Mouse (Mus musculus) left cerebral cortex, adult 2 months (tissue): ENCODE data around the gene Fam151a. TPM values are rescaled to one million over a fixed set of nuclear protein-coding genes. Genes with fewer than 3 reads are reported as not detected.
"Not testable (repeated sequence)": the region's sequence is repeated elsewhere in the genome, so short reads cannot be mapped to it uniquely, and the experiment has no call there.

Experiments
- DNase-seq, 2 experiments: peaks; one replicate each; pipeline ENCODE4 v3.0.0; 2021 to 2022; ENCODE audit warnings: low spot score in 2 of 2, mixed read lengths in 1 of 2; ENCODE audit errors: extremely low spot score in 1 of 2
- H3K27ac ChIP-seq: fragments of 200-600 bp; 2 replicates; pipeline ENCODE4 v1.8.1; 2022
- H3K4me3 ChIP-seq: fragments of 200-600 bp; 2 replicates; pipeline ENCODE4 v1.8.1; 2022
- CTCF ChIP-seq: fragments of 200-600 bp; IDR thresholded peaks from 2 replicates; pipeline ENCODE4 v1.8.1; 2022; ENCODE audit warnings: antibody characterized with exemption, mild to moderate bottlenecking, moderate library complexity
- intact Hi-C: fragments of 180-260 bp; cut with DNase I; formaldehyde crosslinking; loops from one replicate; pipeline ENCODE4 v1.15.1; 2025
- total RNA-seq, 2 experiments: library from RNA; stranded (reverse); gene quantifications; 2 replicates each; pipeline ENCODE4 v1.2.3; 2021

Fam151a gene
- total RNA-seq, 2 experiments from 2014 or later: not detected

GRCm38 (mm10) chr4:106780045-106780444 is 46.4 kb downstream of the Fam151a start:
- Histone ChIP-seq H3K4me3 (no peak overlapping the region), H3K27ac (no peak overlapping the region)
- intact Hi-C loops: no loop called here
- TF ChIP-seq CTCF: no peak
- no peak for DNase-seq

GRCm38 (mm10) chr4:106783137-106783536 is 49.4 kb downstream of the Fam151a start:
- H3K27ac ChIP-seq: no peak overlapping the region
- no peak for TF ChIP-seq CTCF
- intact Hi-C loops: no loop called here
- no peak for DNase-seq
- H3K4me3 ChIP-seq: no peak overlapping the region

GRCm38 (mm10) chr4:106784806-106785205 is 51.1 kb downstream of the Fam151a start:
- peak overlapping the region; percentile 37 for H3K27ac ChIP-seq
- intact Hi-C loops: loop anchor here (5.0 kb wide), 1 partner anchor 153 kb away; no protein-coding TSS in a partner anchor
- H3K4me3 ChIP-seq: no peak overlapping the region
- DNase-seq: no peak
- no peak for TF ChIP-seq CTCF

GRCm38 (mm10) chr4:106785345-106785744 is 51.7 kb downstream of the Fam151a start:
- intact Hi-C loops: loop anchor here (5.0 kb wide), 1 partner anchor 153 kb away; no protein-coding TSS in a partner anchor
- H3K27ac ChIP-seq: peak overlapping the region; percentile 87
- TF ChIP-seq CTCF: no peak
- DNase-seq: no peak
- H3K4me3 ChIP-seq: no peak overlapping the region

GRCm38 (mm10) chr4:106785753-106786540 is 52.3 kb downstream of the Fam151a start:
- intact Hi-C loops: loop anchor here (5.0 kb wide), 1 partner anchor 154 kb away; no protein-coding TSS in a partner anchor
- H3K27ac ChIP-seq: peak overlapping the region; percentile 87

GRCm38 (mm10) chr4:106787830-106788229 is 54.1 kb downstream of the Fam151a start:
- Histone ChIP-seq H3K27ac (peak overlapping the region; percentile 87), H3K4me3 (no peak overlapping the region)
- no peak for TF ChIP-seq CTCF
- intact Hi-C loops: loop anchor here (5.0 kb wide), 1 partner anchor 156 kb away; no protein-coding TSS in a partner anchor
- peak; percentile 53 to 64 for DNase-seq

More at GRCm38 (mm10) chr4:106785753-106786540, 52.3 kb downstream of the Fam151a start:
- no peak for TF ChIP-seq CTCF
- no peak overlapping the region for H3K4me3 ChIP-seq
- peak; percentile 67 to 75 for DNase-seq

- intact Hi-C loops: loop anchor here (5.0 kb wide), 1 partner anchor 156 kb away; no protein-coding TSS in a partner anchor
- no peak overlapping the region for H3K27ac ChIP-seq
- no peak overlapping the region for H3K4me3 ChIP-seq
- TF ChIP-seq CTCF: no peak
- DNase-seq: no peak
Observed at GRCm38 (mm10) chr4:106788627-106789026, 54.9 kb downstream of the Fam151a start.

GRCm38 (mm10) chr4:106789705-106790104 is 56.0 kb downstream of the Fam151a start:
- TF ChIP-seq CTCF: no peak
- DNase-seq: peak in 1 of 2 experiments; percentile 26
- peak overlapping the region; percentile 22; the same call in 1 of the 2 replicates for H3K27ac ChIP-seq
- intact Hi-C loops: loop anchor here (5.0 kb wide), 1 partner anchor 157 kb away; no protein-coding TSS in a partner anchor
- no peak overlapping the region for H3K4me3 ChIP-seq

- DNase-seq, intact Hi-C loops, H3K4me3 ChIP-seq: not testable (repeated sequence)
- peak; percentile 5; the same call in 1 of the 2 replicates for TF ChIP-seq CTCF
- H3K27ac ChIP-seq: peak overlapping the region; percentile 22; the same call in 1 of the 2 replicates
Observed at GRCm38 (mm10) chr4:106790218-106790617, 56.5 kb downstream of the Fam151a start.

GRCm38 (mm10) chr4:106790938-106791337 is 57.2 kb downstream of the Fam151a start:
- no peak for DNase-seq
- no peak overlapping the region for H3K4me3 ChIP-seq
- no peak for TF ChIP-seq CTCF
- intact Hi-C loops: no loop called here
- no peak overlapping the region for H3K27ac ChIP-seq

GRCm38 (mm10) chr4:106792276-106792675 is 58.6 kb downstream of the Fam151a start:
- no peak for DNase-seq
- Histone ChIP-seq H3K4me3 (no peak overlapping the region), H3K27ac (no peak overlapping the region)
- TF ChIP-seq CTCF: no peak
- intact Hi-C loops: no loop called here

GRCm38 (mm10) chr4:106793826-106794225 is 60.1 kb downstream of the Fam151a start:
- DNase-seq, H3K27ac ChIP-seq, intact Hi-C loops, H3K4me3 ChIP-seq: not testable (repeated sequence)
